Mouse (Mus musculus) heart, embryonic 15.5 days (tissue): ENCODE data around the gene Rps5. TPM values are rescaled to one million over a fixed set of nuclear protein-coding genes. Genes with fewer than 3 reads are reported as not detected.
"Not testable (repeated sequence)": the region's sequence is repeated elsewhere in the genome, so short reads cannot be mapped to it uniquely, and the experiment has no call there.

Experiments
- ATAC-seq: fragments of 200-750 bp; cut with Nextera tagmentation; replicated peaks from 2 replicates; pipeline ENCODE4 v1.8.0; 2017; ENCODE audit warnings: low read depth, moderate TSS enrichment; ENCODE audit not compliant: insufficient number of reproducible peaks, insufficient read depth, low FRiP score
- H3K27ac ChIP-seq: fragments of 300-500 bp; sonication (generic); 2 replicates; pipeline ENCODE4 v1.5.1; 2015; ENCODE audit warnings: mild to moderate bottlenecking, inconsistent platforms
- H3K27me3 ChIP-seq: fragments of 300-500 bp; sonication (generic); 2 replicates; pipeline ENCODE4 v1.6.1; 2015; ENCODE audit warnings: inconsistent platforms
- H3K36me3 ChIP-seq: fragments of 300-500 bp; sonication (generic); 2 replicates; pipeline ENCODE4 v1.6.1; 2015; ENCODE audit warnings: mild to moderate bottlenecking, inconsistent platforms
- H3K4me1 ChIP-seq: fragments of 300-500 bp; sonication (generic); replicated peaks from 2 replicates; pipeline ENCODE4 v1.6.1; 2015; ENCODE audit warnings: inconsistent platforms
- H3K4me2 ChIP-seq: fragments of 300-500 bp; sonication (generic); 2 replicates; pipeline ENCODE4 v1.6.1; 2015; ENCODE audit warnings: inconsistent platforms, mild to moderate bottlenecking, moderate library complexity
- H3K4me3 ChIP-seq: fragments of 300-500 bp; sonication (generic); 2 replicates; pipeline ENCODE4 v1.5.1; 2015; ENCODE audit warnings: mild to moderate bottlenecking, inconsistent platforms
- H3K9ac ChIP-seq: fragments of 300-500 bp; sonication (generic); 2 replicates; pipeline ENCODE4 v1.6.1; 2015; ENCODE audit warnings: mild to moderate bottlenecking, inconsistent platforms
- H3K9me3 ChIP-seq: fragments of 300-500 bp; sonication (generic); replicated peaks from 2 replicates; pipeline ENCODE4 v1.6.1; 2016; ENCODE audit warnings: inconsistent platforms
- WGBS: fragments of 180-500 bp; shearing (Covaris S2); methylation state at CpG from one replicate; pipeline ENCODE4 v1.1.7; 2015; ENCODE audit warnings: mixed read lengths; 5-methylcytosine and 5-hydroxymethylcytosine counted together
- polyA plus RNA-seq: library from polyadenylated mRNA; unstranded; fragments of >200 nt; fragmentation: Nextera tagmentation; extraction: Ambion mirVana; gene quantifications from 2 replicates; pipeline ENCODE4 v1.2.1, GENCODE M21; 2015

The Rps5 gene
- 453 and 535 TPM in 2 replicates for polyA plus RNA-seq

GRCm38 (mm10) chr7:12921705-12922465 is at the start of gene Rps5:
TSS of gene Rps5 (plus strand) at chr7:12922290.
- ATAC-seq = peak; percentile 98
- no peaks in the 10 kb centered on the region for H3K9me3 ChIP-seq
- peak within 1 kb of the TSS; percentile 94 for H3K27ac ChIP-seq
- no peaks in the 10 kb centered on the region for H3K27me3 ChIP-seq
- WGBS = under 1% methylated on average over 55 of the region's 55 CpGs
- peaks cover 12% of the 10 kb centered on the region for H3K4me1 ChIP-seq
- peak within 1 kb of the TSS; percentile 88 for H3K4me3 ChIP-seq
- peaks cover 38% of the 10 kb centered on the region for H3K36me3 ChIP-seq
- peak within 1 kb of the TSS; percentile 86 for H3K9ac ChIP-seq
- H3K4me2 ChIP-seq = peak within 1 kb of the TSS; percentile 85

- no peaks in the 10 kb centered on the region for H3K36me3 ChIP-seq
- WGBS = 25% methylated on average over 3 of the region's 3 CpGs
Measured at GRCm38 (mm10) chr7:12874301-12874700, 47.8 kb upstream of the Rps5 start.

GRCm38 (mm10) chr7:12880036-12880435 is 42.1 kb upstream of the Rps5 start:
- Histone ChIP-seq H3K36me3 (peaks cover 7% of the 10 kb centered on the region; the same call in 1 of the 2 replicates), H3K4me2 (no peak overlapping the region), H3K4me1 (peaks cover 8% of the 10 kb centered on the region), H3K27me3 (no peaks in the 10 kb centered on the region), H3K27ac (no peak overlapping the region), H3K4me3 (no peak overlapping the region), H3K9me3 (no peaks in the 10 kb centered on the region; the same call in 1 of the 2 replicates), H3K9ac (no peak overlapping the region)
- ATAC-seq = no peak

More at GRCm38 (mm10) chr7:12874301-12874700, 47.8 kb upstream of the Rps5 start:
- no peak overlapping the region for H3K27ac ChIP-seq
- no peaks in the 10 kb centered on the region for H3K27me3 ChIP-seq
- H3K9ac ChIP-seq = no peak overlapping the region
- H3K4me3 ChIP-seq = no peak overlapping the region
- no peak overlapping the region for H3K4me2 ChIP-seq
- ATAC-seq = no peak
- H3K4me1 ChIP-seq = no peaks in the 10 kb centered on the region
- H3K9me3 ChIP-seq = no peaks in the 10 kb centered on the region

GRCm38 (mm10) chr7:12880497-12880896 is 41.6 kb upstream of the Rps5 start:
- ATAC-seq, H3K27ac ChIP-seq, H3K27me3 ChIP-seq, H3K9me3 ChIP-seq, H3K4me1 ChIP-seq: not testable (repeated sequence)
- Histone ChIP-seq H3K4me2 (peak overlapping the region; percentile 74), H3K4me3 (peak overlapping the region; percentile 84), H3K9ac (peak overlapping the region; percentile 18; the same call in 1 of the 2 replicates), H3K36me3 (peaks cover 12% of the 10 kb centered on the region)
- WGBS = 41% methylated on average over 8 of the region's 8 CpGs

- Histone ChIP-seq H3K36me3 (peaks cover 18% of the 10 kb centered on the region), H3K27ac (peak within 1 kb of the TSS; percentile 38), H3K9me3 (no peaks in the 10 kb centered on the region; the same call in 1 of the 2 replicates), H3K4me1 (peaks cover 8% of the 10 kb centered on the region), H3K27me3 (no peaks in the 10 kb centered on the region), H3K4me2 (peak within 1 kb of the TSS; percentile 74), H3K4me3 (peak within 1 kb of the TSS; percentile 84), H3K9ac (peak within 1 kb of the TSS; percentile 71)
- peak; percentile 100 for ATAC-seq
- under 1% methylated on average over 35 of the region's 35 CpGs for WGBS
Measured at GRCm38 (mm10) chr7:12880911-12881660, 41.0 kb upstream of the Rps5 start, which contains the start of gene Zfp128. TSS of gene Zfp128 (plus strand) at chr7:12881177.

GRCm38 (mm10) chr7:12886563-12887266 is 35.4 kb upstream of the Rps5 start:
- WGBS = 89% methylated on average over 12 of the region's 12 CpGs
- peaks cover 5% of the 10 kb centered on the region for H3K4me1 ChIP-seq
- no peak overlapping the region for H3K4me2 ChIP-seq
- H3K9me3 ChIP-seq = no peaks in the 10 kb centered on the region
- H3K4me3 ChIP-seq = no peak overlapping the region
- no peak overlapping the region for H3K27ac ChIP-seq
- no peak for ATAC-seq
- no peaks in the 10 kb centered on the region for H3K27me3 ChIP-seq
- H3K9ac ChIP-seq = no peak overlapping the region
- peaks cover 64% of the 10 kb centered on the region for H3K36me3 ChIP-seq

DNA sequence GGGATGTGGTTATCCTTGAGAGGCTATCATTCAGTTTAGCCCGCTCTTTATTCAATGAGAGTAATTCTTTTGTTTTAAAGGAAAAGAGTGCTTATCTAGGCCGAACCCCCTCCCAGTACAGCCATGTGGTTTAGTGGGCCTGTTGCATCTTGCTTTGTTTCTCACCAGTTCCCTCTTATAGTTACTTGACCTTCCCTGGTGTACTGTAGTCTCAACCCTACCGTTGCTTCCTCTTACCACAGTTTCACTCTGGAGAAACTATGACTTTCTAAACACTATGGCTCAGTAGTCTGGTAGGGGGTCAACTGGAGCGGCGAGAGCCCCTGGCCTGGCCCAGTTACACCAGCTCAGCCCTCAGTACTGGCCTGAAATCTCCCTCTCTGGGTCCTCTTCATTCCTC is 34.5 kb upstream of the Rps5 start:
- H3K27me3 ChIP-seq = no peaks in the 10 kb centered on the region
- H3K4me3 ChIP-seq = no peak overlapping the region
- no peak for ATAC-seq
- no peaks in the 10 kb centered on the region for H3K4me1 ChIP-seq
- WGBS = 83% methylated on average over 5 of the region's 5 CpGs
- no peaks in the 10 kb centered on the region for H3K9me3 ChIP-seq
- H3K9ac ChIP-seq = no peak overlapping the region
- no peak overlapping the region for H3K4me2 ChIP-seq
- peaks cover 71% of the 10 kb centered on the region for H3K36me3 ChIP-seq
- no peak overlapping the region for H3K27ac ChIP-seq

DNA sequence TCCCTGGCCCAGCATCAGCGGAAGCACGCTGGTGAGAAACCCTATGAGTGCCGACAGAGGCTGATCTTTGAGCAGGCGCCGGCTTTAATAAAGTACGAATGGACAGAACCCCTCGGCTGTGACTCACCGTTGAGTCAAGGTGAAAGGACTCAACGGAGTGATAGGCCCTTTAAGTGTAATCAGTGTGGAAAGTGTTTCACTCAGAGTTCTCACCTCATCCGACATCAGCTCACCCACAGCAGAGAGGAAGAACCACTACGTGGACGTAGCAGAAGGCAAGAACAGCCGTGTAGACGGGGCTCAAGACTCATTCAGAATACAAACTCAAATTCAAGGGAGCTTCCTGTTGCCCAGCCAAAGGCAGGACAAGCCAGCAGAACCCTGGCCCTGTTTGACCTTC is 31.2 kb upstream of the Rps5 start:
- Histone ChIP-seq H3K27me3 (no peaks in the 10 kb centered on the region), H3K9me3 (no peaks in the 10 kb centered on the region), H3K27ac (no peak overlapping the region), H3K4me2 (no peak overlapping the region), H3K4me3 (no peak overlapping the region), H3K4me1 (no peaks in the 10 kb centered on the region), H3K36me3 (peaks cover 55% of the 10 kb centered on the region), H3K9ac (no peak overlapping the region)
- WGBS = 89% methylated on average over 14 of the region's 14 CpGs
- ATAC-seq = no peak

- H3K4me2 ChIP-seq = no peak overlapping the region
- H3K27me3 ChIP-seq = no peaks in the 10 kb centered on the region
- peaks cover 51% of the 10 kb centered on the region for H3K36me3 ChIP-seq
- H3K9me3 ChIP-seq = no peaks in the 10 kb centered on the region
- no peak overlapping the region for H3K9ac ChIP-seq
- no peaks in the 10 kb centered on the region for H3K4me1 ChIP-seq
- no peak for ATAC-seq
- no peak overlapping the region for H3K27ac ChIP-seq
- WGBS = 77% methylated on average over 1 of the region's 1 CpGs
- no peak overlapping the region for H3K4me3 ChIP-seq
Measured at GRCm38 (mm10) chr7:12891334-12891733, 30.8 kb upstream of the Rps5 start.

DNA sequence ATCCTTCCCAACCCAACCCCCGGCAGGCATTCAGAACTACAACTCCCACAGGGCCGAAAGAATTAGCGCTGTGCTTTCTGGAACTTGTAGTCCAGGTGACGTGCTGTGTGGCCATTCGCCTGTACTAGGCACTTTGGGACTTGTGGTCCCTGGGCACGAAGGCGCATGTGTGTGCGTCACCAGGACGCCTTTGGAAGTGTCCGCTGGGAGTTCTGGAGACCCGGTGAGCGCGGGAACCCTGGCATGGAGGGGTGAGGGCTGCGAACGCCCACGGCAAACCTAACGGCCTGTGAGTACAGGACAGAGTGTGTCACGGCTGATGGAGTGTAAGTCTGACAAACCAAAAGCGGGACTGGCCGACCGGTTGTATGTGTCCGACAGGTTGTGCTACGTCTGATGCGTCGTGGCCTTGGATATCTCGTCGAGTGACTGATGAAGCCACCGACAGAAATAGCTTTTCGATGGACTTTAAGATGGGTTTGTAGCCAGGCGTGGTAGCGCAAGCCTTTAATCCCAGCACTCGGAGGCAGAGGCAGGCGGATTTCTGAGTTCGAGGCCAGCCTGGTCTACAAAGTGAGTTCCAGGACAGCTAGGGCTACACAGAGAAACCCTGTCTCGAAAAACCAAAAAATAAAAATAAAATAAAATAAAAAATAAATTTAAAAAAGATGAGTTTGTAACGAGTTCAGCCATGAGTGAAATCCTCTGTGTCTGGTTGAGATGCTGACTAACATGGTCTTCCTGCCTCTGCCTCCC is 24.3 kb upstream of the Rps5 start, which contains the start of gene Zscan22:
Gene Zscan22, plus strand, starts transcription at position 161 of the 756 bp plus-strand sequence.
- H3K4me2 ChIP-seq = peak within 1 kb of the TSS; percentile 65
- peak within 1 kb of the TSS; percentile 71 for H3K9ac ChIP-seq
- no peaks in the 10 kb centered on the region for H3K36me3 ChIP-seq
- no peaks in the 10 kb centered on the region for H3K9me3 ChIP-seq
- WGBS = 6% methylated on average over 36 of the region's 36 CpGs
- H3K27ac ChIP-seq = peak within 1 kb of the TSS; percentile 68
- ATAC-seq = peak; percentile 99
- H3K27me3 ChIP-seq = no peaks in the 10 kb centered on the region
- H3K4me1 ChIP-seq = peaks cover 10% of the 10 kb centered on the region
- H3K4me3 ChIP-seq = peak within 1 kb of the TSS; percentile 85
